Mouse (Mus musculus) midbrain, embryonic 11.5 days (tissue): ENCODE data around the gene Rtn4rl1. TPM values are rescaled to one million over a fixed set of nuclear protein-coding genes. Genes with fewer than 3 reads are reported as not detected.
"Not testable (repeated sequence)": the region's sequence is repeated elsewhere in the genome, so short reads cannot be mapped to it uniquely, and the experiment has no call there.

Source experiments
- ATAC-seq: fragments of 200-750 bp; cut with Nextera tagmentation; 2 replicates; pipeline ENCODE4 v1.8.0; 2017; ENCODE audit warnings: moderate TSS enrichment, moderate library complexity; ENCODE audit not compliant: low FRiP score
- DNase-seq: peaks from one replicate; pipeline ENCODE4 v3.0.0; 2015; ENCODE audit warnings: low spot score; ENCODE audit errors: missing footprints
- H3K27ac ChIP-seq: fragments of 300-500 bp; sonication (generic); 2 replicates; pipeline ENCODE4 v1.5.1; 2014; ENCODE audit warnings: low read depth, low read length
- H3K27me3 ChIP-seq: fragments of 300-500 bp; sonication (generic); 2 replicates; pipeline ENCODE4 v1.6.1; 2014; ENCODE audit warnings: mild to moderate bottlenecking, low read length, moderate library complexity, mixed read lengths; ENCODE audit not compliant: control insufficient read depth, insufficient read depth
- H3K36me3 ChIP-seq: fragments of 300-500 bp; sonication (generic); 2 replicates; pipeline ENCODE4 v1.6.1; 2014; ENCODE audit warnings: mild to moderate bottlenecking, low read length, moderate library complexity, mixed read lengths; ENCODE audit not compliant: control insufficient read depth, insufficient read depth
- H3K4me1 ChIP-seq: fragments of 300-500 bp; sonication (generic); 2 replicates; pipeline ENCODE4 v1.6.1; 2014; ENCODE audit warnings: low read length; ENCODE audit not compliant: control insufficient read depth, insufficient read depth
- H3K4me2 ChIP-seq: fragments of 300-500 bp; sonication (generic); 2 replicates; pipeline ENCODE4 v1.6.1; 2014; ENCODE audit warnings: mild to moderate bottlenecking, moderate library complexity
- H3K4me3 ChIP-seq: fragments of 300-500 bp; sonication (generic); 2 replicates; pipeline ENCODE4 v1.5.1; 2014; ENCODE audit warnings: low read depth, low read length
- H3K9ac ChIP-seq: fragments of 300-500 bp; sonication (generic); 2 replicates; pipeline ENCODE4 v1.6.1; 2014; ENCODE audit warnings: low read length
- H3K9me3 ChIP-seq: fragments of 300-500 bp; sonication (generic); 2 replicates; pipeline ENCODE4 v1.6.1; 2016; ENCODE audit warnings: low read length; ENCODE audit not compliant: control insufficient read depth
- WGBS: fragments of 180-500 bp; shearing (Covaris S2); extraction: QIAGEN DNeasy Blood & Tissue Kit; methylation state at CpG from one replicate; pipeline ENCODE4 v1.1.7; 2014; 5-methylcytosine and 5-hydroxymethylcytosine counted together
- polyA plus RNA-seq: library from polyadenylated mRNA; unstranded; fragments of >200 nt; fragmentation: Nextera tagmentation; extraction: Ambion mirVana; gene quantifications from 2 replicates; pipeline ENCODE4 v1.2.1, GENCODE M21; 2014

Gene Rtn4rl1
- polyA plus RNA-seq, 1 experiment from 2014 or later, result 4.6 TPM

DNA sequence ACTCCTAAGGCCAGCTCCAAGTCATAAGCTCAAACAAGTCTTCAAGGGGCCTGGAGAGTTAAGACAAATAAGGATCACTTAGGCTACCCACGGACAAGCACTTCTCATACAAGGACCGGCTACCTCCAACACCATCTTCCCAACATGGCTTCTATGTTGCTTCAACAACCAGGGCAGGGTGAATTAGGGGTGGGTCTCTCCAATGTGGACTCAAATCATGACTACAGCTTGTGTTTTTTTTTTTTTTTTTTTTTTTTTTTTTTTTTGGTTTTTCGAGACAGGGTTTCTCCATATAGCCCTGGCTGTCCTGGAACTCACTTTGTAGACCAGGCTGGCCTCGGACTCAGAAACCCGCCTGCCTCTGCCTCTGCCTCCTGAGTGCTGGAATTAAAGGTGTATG is 102.0 kb downstream of the Rtn4rl1 start:
- WGBS, result 95% methylated on average over 5 of the region's 5 CpGs
- ATAC-seq, result not testable (repeated sequence)

GRCm38 (mm10) chr11:75296406-75297005 is 102.9 kb downstream of the Rtn4rl1 start:
- H3K4me3 ChIP-seq, result no peak overlapping the region
- peaks cover 15% of the 10 kb centered on the region for H3K4me1 ChIP-seq

More for the DNA sequence above, 102.0 kb downstream of the Rtn4rl1 start:
- DNase-seq, H3K9me3 ChIP-seq, H3K27me3 ChIP-seq, H3K4me3 ChIP-seq, H3K36me3 ChIP-seq, H3K9ac ChIP-seq, H3K4me2 ChIP-seq, H3K27ac ChIP-seq: not testable (repeated sequence)
- H3K4me1 ChIP-seq, result peaks cover 20% of the 10 kb centered on the region

GRCm38 (mm10) chr11:75297631-75298030 is 104.0 kb downstream of the Rtn4rl1 start:
- WGBS, result 84% methylated on average over 9 of the region's 9 CpGs
- no peak for ATAC-seq
- Histone ChIP-seq H3K9ac (no peak overlapping the region), H3K27me3 (0 out of 2 replicates have a peak, but pooled peaks cover 2% of the 10 kb centered on the region), H3K36me3 (peaks cover 4% of the 10 kb centered on the region; the same call in 1 of the 2 replicates), H3K4me2 (no peak overlapping the region), H3K4me3 (no peak overlapping the region), H3K27ac (no peak overlapping the region), H3K4me1 (peaks cover 6% of the 10 kb centered on the region; the same call in 1 of the 2 replicates), H3K9me3 (no peaks in the 10 kb centered on the region)
- no peak for DNase-seq

More at GRCm38 (mm10) chr11:75296406-75297005, 102.9 kb downstream of the Rtn4rl1 start:
- no peak for DNase-seq
- no peak for ATAC-seq
- no peak overlapping the region for H3K27ac ChIP-seq
- H3K36me3 ChIP-seq, result no peaks in the 10 kb centered on the region; the same call in 1 of the 2 replicates
- 87% methylated on average over 9 of the region's 9 CpGs for WGBS
- H3K4me2 ChIP-seq, result no peak overlapping the region
- 0 out of 2 replicates have a peak, but pooled peaks cover 2% of the 10 kb centered on the region for H3K27me3 ChIP-seq
- no peaks in the 10 kb centered on the region for H3K9me3 ChIP-seq
- no peak overlapping the region for H3K9ac ChIP-seq

GRCm38 (mm10) chr11:75298491-75298890 is 104.9 kb downstream of the Rtn4rl1 start:
- peaks cover 4% of the 10 kb centered on the region; the same call in 1 of the 2 replicates for H3K36me3 ChIP-seq
- H3K9ac ChIP-seq, result no peak overlapping the region
- WGBS, result 57% methylated on average over 11 of the region's 11 CpGs
- no peaks in the 10 kb centered on the region for H3K9me3 ChIP-seq
- no peak for ATAC-seq
- H3K4me2 ChIP-seq, result no peak overlapping the region
- H3K27me3 ChIP-seq, result no peaks in the 10 kb centered on the region
- H3K4me1 ChIP-seq, result peaks cover 3% of the 10 kb centered on the region; the same call in 1 of the 2 replicates
- H3K4me3 ChIP-seq, result no peak overlapping the region
- DNase-seq, result no peak
- no peak overlapping the region for H3K27ac ChIP-seq

DNA sequence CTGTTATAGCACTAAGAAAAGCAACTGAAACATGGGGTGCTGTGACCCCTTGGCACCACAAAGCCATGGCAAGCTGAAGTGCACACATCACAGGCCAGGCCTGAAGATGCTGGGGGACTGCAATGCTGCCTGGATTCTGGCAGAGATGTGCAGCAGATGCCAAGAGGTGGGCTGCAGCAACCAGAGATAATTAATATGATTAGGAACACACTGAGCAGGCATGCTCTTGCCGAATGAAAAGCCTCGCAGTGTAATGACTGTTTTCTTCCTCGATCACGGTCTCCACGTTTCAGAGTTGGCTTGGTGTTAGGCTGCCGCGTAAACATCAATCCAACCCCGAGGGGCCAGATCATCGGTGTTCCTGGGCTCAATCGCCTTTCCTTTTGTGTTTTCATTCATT is 106.2 kb downstream of the Rtn4rl1 start:
- WGBS, result 81% methylated on average over 10 of the region's 10 CpGs

DNA sequence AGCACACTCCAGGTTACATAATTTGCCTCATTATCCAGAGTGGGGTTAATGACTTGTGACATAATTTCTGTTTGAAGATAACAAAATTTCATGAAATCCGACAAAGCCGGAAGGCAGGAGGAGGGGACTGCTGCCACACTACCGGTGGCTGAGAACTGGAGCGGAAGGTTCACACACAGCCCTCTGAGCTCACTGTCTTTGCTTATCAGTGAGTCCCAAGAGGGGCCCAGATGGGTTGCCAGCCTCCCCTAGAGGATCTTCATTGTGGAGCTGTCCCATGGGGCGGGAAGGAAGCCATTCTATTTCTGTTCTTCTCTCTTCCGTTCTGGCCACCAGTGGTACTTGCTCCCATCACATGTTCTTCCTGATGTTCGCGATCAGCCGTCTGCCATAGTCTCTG is 107.4 kb downstream of the Rtn4rl1 start:
- DNase-seq, result no peak
- Histone ChIP-seq H3K4me3 (no peak overlapping the region), H3K27me3 (no peaks in the 10 kb centered on the region), H3K4me2 (no peak overlapping the region), H3K36me3 (peaks cover 7% of the 10 kb centered on the region), H3K9me3 (no peaks in the 10 kb centered on the region), H3K9ac (no peak overlapping the region), H3K4me1 (no peaks in the 10 kb centered on the region; the same call in 1 of the 2 replicates), H3K27ac (no peak overlapping the region)
- WGBS, result 84% methylated on average over 9 of the region's 9 CpGs
- no peak for ATAC-seq

More for the DNA sequence above, 106.2 kb downstream of the Rtn4rl1 start:
- H3K27ac ChIP-seq, result no peak overlapping the region
- ATAC-seq (no peak), DNase-seq (no peak)
- H3K4me1 ChIP-seq, result no peaks in the 10 kb centered on the region; the same call in 1 of the 2 replicates
- H3K4me2 ChIP-seq, result no peak overlapping the region
- H3K36me3 ChIP-seq, result peaks cover 4% of the 10 kb centered on the region; the same call in 1 of the 2 replicates
- no peaks in the 10 kb centered on the region for H3K9me3 ChIP-seq
- no peak overlapping the region for H3K4me3 ChIP-seq
- H3K27me3 ChIP-seq, result no peaks in the 10 kb centered on the region
- no peak overlapping the region for H3K9ac ChIP-seq

DNA sequence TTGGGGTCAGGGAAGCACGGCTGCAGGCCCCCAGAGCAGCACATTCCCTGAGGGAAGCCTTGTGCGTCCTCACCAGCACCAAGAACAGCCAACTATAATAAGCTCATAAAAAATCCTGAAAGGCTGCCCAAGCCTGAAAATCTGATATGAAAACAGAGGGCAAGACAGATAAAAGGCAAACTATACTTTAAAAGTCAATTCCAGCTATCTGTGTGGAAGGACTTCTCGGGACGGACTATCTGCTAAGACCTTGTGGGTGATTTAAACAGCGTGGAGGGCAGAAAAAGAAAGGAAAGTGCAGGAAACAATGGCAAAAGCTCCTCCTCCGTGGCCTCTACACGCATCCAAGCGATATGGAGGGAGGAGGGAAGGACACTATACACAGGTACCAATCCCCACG is 111.2 kb downstream of the Rtn4rl1 start:
- peaks cover 10% of the 10 kb centered on the region for H3K36me3 ChIP-seq
- WGBS, result 91% methylated on average over 9 of the region's 9 CpGs
- no peaks in the 10 kb centered on the region for H3K4me1 ChIP-seq
- DNase-seq (no peak), ATAC-seq (no peak)
- H3K9me3 ChIP-seq, result no peaks in the 10 kb centered on the region
- H3K4me2 ChIP-seq, result no peak overlapping the region
- H3K27ac ChIP-seq, result no peak overlapping the region
- no peak overlapping the region for H3K9ac ChIP-seq
- no peak overlapping the region for H3K4me3 ChIP-seq
- H3K27me3 ChIP-seq, result no peaks in the 10 kb centered on the region

- Histone ChIP-seq H3K27me3 (no peaks in the 10 kb centered on the region), H3K4me2 (no peak overlapping the region), H3K9ac (no peak overlapping the region), H3K27ac (no peak overlapping the region), H3K4me1 (no peaks in the 10 kb centered on the region), H3K36me3 (peaks cover 6% of the 10 kb centered on the region), H3K4me3 (no peak overlapping the region), H3K9me3 (no peaks in the 10 kb centered on the region)
- DNase-seq, result no peak
- 86% methylated on average over 4 of the region's 4 CpGs for WGBS
- ATAC-seq, result no peak
Measured at GRCm38 (mm10) chr11:75308650-75309049, 115.1 kb downstream of the Rtn4rl1 start.

DNA sequence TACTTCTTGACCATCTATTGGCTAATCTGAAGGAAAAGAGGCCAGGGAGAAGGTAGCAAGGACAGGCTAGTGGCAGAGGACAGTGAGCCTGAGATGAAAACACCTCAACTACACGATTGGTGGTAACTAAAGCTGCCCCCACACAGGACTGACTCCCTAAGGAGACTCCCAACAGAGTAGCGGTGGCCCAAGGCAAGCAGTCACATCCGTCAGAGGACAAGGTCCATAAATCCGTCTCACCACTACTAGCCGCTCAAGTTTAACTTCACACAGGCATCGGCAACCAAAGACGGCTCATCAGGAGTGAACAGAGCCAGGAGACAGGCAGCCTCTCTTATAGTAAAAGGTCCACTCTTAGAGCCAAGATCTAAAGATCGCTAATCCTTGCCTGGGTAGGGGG is 117.2 kb downstream of the Rtn4rl1 start:
- Histone ChIP-seq H3K4me2 (no peak overlapping the region), H3K9me3 (no peaks in the 10 kb centered on the region), H3K27me3 (no peaks in the 10 kb centered on the region), H3K27ac (no peak overlapping the region), H3K36me3 (peaks cover 12% of the 10 kb centered on the region), H3K4me3 (no peak overlapping the region), H3K9ac (no peak overlapping the region), H3K4me1 (no peaks in the 10 kb centered on the region)
- ATAC-seq (no peak), DNase-seq (no peak)
- 88% methylated on average over 8 of the region's 8 CpGs for WGBS
